Mouse (Mus musculus) c-Kit-positive CD71-positive TER-119-negative erythroid progenitor cells, embryonic 14.5 days (primary cell): Measurements from ENCODE around the gene Tlr5.

Experiments used
- DNase-seq: peaks from one replicate; pipeline ENCODE4 v3.0.0-alpha.2; 2013; ENCODE audit warnings: low read depth

The Tlr5 gene

DNA sequence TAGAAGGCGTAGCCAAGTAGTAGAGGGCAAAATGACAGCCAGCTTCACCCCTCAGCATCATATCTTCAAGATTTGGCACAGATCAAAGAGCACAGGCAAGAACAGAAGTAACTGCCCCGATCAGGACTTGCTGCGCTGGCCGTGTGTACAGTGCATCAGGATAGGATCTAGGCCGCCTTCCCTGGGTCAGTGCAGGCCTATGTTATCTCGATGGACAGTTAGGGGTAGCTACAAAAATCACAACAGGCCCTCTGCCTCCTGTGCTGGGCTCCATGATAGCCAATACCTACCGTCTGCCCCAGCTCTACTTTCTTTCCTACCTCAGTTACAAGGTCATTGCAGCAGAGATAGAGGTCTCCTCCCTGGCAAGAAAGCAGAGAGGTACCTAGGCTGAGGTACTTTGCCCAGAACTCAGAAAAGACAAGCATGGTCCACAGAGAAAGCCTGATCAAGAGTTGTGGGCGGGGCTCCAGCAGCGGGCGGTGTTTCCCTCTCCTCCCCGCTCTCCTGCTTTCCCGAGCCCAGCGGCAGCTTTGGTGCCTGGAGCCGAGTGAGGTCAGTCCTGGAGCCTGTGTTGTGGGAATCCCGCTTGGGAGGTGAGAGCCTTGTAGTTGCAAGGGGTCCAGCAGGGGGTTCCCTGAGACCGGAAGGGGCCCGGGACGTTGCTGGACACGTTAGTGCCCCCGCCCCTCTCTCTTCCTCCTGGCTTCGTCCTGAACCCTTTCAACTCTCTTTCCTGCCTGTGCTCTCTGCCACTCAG is at the start of gene Tlr5:
TSS of gene Tlr5 (plus strand) at position 502 of the 760 bp plus-strand sequence.
- no peak for DNase-seq

GRCm38 (mm10) chr1:182905669-182906068 is 48.9 kb upstream of the Tlr5 start:
- no peak for DNase-seq

DNA sequence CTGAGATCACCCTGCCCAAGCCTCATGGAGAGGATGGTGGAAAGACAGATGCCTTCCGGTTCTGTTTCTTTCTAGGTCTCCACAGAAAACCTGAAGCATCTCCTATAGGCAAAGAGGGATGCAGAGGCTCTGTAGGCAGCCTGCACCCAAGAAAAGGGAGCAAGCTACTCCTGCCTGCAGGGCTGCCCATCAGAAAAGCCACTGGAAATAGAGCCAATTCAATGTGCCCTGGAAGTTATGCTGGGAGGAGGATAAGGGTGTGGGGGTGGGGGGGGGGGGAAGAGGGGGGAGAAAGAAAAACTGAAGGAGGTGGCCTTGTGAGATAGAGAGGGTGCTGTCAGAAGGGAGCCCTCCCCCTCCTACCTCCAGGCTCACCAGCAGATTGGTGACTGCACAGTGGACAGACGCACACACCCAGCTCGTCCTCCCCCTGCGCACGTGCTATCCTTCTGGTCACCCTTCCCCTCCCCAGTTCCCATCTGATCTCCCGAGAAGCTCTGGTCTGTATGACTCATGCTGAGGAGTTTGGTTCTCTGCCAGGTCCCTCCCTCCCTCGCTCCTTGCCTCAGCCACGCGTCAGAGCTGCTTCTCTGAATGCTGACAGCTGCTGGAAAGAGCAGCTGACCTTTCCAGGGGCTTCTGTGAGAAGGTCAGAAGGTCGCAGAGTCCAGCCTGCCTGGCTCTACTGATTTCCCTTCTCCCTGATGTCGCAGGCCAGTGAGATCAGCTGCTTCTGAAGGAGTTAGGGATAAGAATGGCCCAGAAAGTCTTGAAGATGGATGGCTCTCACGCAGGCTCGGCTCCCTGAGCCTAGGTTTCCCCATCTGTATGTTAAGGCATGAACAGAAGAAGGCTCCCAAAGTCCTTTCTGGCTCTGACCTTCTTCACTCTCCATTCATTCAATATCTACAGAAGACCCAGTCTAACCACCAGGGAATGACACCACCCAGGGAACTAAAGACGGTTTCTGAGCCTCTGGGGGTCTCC is 46.2 kb upstream of the Tlr5 start:
- DNase-seq, result no peak

DNA sequence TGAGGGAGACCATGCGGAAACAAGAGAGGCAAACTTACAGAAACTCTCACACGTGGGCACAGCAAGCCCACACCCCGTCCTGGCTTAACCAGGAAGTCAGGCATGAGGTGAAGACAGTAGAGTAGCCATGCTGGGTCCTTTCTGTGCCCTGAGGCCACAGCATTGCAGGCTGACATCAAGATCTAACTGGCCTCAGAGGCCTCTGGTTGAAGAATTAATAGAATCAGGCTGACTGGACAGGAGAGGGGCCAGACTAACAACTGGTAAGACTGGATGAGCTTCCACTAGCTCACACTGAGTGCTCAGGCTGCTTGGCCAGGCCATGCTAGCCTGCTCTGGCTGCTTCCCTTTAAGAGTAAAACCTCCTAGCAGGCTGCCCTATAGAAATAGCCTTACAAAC is 45.5 kb upstream of the Tlr5 start:
- no peak for DNase-seq

DNA sequence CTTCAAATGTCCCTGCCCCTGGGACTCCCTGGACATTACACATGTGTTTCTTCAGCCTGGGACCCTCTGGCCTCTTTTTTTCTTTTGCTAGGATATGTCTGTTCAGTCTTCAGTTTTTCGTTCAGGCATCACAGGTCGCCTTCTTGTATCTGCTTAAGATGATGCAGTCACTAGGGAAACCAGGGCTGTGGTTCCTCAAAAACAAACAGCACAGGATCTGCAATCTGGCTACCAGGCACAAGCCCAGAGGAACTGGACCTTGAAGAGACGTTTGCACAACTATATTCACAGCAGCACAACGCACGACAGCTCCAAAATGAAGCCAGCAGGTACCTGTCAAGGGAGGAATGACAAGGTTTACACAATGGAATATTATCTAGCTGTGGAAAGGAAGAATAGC is 45.0 kb upstream of the Tlr5 start:
- DNase-seq, result no peak

- DNase-seq, result no peak
Observed at GRCm38 (mm10) chr1:182912591-182912990, 42.0 kb upstream of the Tlr5 start.

- DNase-seq, result no peak
Observed at GRCm38 (mm10) chr1:182914121-182914908, 40.3 kb upstream of the Tlr5 start.

GRCm38 (mm10) chr1:182916166-182916565 is 38.4 kb upstream of the Tlr5 start:
- no peak for DNase-seq

DNA sequence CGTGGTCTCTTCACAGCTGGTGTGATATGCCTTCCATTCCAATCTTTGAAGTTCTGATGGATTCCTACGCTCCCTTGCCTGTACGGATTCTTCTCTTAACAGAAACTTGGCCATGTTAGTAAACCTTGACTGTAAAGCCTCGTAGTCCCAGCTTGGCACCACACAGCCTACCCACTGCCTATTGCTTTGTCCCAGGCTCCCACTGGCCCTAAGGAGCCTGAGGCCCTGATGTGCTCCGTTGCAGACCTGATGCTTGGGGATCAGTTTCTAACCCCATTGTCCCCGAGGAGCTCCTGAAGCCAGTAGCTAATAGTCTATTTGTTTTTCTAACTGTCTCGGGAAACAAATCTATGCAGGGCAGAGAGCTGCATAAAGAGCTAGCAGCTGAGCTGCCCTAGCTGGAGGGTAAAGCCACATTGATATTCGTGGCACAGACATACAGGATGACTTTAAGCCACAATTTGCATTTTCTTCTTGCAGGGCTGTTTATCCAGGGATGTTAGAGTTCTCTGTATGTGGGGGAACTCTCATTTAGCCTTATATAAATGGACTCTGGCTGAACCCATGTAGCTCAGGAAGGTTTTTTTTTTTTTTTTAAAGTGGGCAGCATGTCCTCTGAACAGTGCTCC is 35.8 kb upstream of the Tlr5 start:
- DNase-seq, result no peak

DNA sequence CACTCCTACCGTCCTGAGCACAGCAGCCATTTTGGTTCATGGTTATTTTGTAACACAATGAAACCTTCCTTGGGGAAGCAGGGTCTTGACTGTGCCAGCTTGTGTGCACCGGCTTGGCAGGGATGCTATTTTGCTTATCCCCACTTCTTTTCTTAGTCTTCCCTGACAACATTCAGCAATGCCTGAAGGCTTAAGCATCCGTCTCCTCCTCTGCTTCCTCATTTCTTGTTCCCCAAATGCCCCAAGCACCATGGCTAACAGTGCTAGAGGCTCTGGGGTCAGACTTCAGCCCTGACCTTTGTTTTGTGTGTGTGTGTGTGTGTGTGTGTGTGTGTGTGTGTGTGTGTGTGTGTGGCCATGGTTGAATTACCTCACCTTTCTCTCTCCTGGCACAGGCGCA is 31.8 kb upstream of the Tlr5 start:
- DNase-seq, result no peak

DNA sequence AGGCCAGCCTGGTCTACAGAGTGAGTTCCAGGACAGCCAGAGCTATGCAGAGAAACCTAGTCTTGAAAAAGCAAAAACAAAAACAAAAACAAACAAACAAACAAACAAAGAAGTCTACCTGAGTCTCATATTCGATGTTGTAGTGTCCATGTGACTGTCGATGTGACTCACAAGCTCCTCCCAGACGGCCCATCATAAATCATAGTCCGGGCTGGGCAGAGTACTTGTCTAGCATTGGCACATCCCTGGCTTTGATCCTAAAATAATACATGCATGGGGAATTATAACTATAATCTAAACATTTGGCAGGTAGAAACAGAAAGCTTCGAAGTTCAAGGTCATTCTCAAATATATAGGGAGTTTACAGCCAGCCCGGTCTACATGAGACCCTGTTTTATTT is 28.1 kb upstream of the Tlr5 start:
- DNase-seq, result no peak

DNA sequence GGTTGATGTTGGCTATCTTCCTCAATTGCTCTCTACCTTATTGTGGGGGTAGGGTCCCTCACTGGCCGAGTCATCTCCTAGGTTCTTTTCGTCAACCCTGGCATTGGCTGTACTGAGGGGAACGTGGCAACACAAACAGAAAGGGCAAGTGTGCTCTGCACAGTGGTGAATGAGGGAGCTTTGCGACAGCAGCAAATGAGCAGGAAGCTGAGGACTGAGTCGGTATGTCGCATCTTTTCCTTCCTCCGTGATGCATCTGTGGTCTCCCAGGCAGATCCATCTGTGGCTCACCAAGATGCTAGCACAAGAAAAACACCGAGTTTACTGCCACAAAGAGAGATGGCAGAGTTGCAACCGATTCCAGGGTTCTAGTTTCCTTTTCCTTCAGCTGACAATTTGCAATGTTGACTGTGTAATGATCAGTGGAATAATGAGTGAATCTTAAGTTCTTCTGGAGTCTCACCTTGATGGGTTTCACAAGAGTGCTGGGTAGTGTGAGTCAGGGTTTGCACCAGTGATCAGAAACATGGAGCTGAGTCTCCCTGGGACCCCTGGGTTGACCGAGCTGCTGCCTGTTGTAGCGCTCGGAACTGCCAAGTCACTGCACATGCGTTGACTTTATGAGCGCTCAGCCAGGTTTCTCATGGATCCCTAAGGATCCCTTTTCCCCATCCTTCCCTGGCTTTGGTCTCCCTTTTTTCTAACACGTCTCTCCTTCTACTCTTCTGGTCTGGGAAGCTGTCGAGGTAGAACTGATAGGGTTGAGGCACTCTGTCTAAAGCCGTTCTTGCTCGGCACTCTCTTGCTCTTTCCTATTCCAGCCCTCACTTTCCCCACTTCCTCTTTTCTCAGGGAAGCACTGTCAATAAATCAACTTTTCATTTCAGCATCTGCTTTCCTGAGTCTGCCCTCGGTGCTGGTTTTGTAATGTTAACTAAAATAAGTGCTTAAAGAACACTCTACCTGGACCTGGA is 26.4 kb upstream of the Tlr5 start:
- no peak for DNase-seq

DNA sequence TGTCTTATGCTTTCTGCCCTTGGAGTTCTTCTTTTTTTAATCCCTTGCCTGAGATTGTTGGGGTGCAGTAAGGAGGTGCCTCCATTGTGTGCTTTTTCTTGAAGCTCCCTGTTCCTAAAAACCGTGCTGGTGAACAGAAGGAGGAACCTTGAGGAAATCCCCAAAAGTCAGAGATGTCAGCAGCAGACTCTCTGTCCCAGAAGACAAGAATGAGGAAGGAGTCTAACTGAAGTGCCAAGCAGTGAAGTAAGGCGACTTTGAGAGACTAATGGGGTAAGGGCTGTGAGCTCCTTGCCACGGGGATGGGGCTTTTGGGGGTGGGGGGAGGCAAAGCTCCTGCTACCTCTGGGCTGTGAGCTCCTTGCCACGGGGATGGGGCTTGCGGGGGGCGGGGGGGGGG is 19.1 kb upstream of the Tlr5 start:
- DNase-seq, result no peak

- DNase-seq, result no peak
Observed at GRCm38 (mm10) chr1:182937486-182938120, 17.0 kb upstream of the Tlr5 start.

DNA sequence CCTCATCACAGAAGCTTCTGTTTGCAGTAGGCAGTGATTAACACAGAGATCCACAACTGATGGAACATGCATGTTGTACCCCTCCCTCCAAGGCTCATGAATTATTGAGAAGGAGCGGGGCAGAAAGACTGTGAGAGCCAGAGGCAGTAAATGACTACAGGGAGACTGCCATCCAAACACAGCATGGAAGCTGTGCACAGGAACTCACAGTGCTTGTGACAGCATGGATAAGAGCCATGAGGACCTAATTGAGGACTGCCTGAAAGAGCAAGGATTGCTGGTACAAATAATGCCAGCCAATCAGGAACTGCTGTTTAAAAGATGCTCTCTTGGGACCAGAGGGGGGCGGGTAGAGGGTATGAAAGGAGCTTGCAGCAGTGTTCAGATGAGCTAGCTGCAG is 12.7 kb upstream of the Tlr5 start:
- no peak for DNase-seq

DNA sequence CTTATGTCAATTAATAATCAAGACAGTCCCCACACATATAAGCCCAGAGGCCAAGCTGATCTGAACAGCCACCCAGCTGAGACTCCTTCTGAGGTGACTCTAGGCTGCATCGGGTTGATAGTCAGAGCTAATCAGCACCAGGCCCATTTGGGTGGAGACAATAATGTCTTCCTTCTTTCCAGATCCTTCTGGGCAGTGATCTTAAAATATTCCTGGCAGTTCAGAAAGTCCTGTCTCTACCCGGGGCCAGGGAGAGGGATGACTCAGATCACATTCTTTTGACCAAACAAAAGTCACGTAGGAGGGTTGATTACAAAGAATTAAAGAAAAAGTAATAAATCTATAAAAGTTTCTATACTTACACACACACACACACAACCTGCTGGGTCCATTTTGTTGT is 10.7 kb upstream of the Tlr5 start:
- DNase-seq, result no peak

GRCm38 (mm10) chr1:182944638-182945037 is 9.9 kb upstream of the Tlr5 start:
- DNase-seq, result no peak

GRCm38 (mm10) chr1:182945561-182945960 is 9.0 kb upstream of the Tlr5 start:
- no peak for DNase-seq

GRCm38 (mm10) chr1:182951298-182951697 is 3.3 kb upstream of the Tlr5 start:
- no peak for DNase-seq

DNA sequence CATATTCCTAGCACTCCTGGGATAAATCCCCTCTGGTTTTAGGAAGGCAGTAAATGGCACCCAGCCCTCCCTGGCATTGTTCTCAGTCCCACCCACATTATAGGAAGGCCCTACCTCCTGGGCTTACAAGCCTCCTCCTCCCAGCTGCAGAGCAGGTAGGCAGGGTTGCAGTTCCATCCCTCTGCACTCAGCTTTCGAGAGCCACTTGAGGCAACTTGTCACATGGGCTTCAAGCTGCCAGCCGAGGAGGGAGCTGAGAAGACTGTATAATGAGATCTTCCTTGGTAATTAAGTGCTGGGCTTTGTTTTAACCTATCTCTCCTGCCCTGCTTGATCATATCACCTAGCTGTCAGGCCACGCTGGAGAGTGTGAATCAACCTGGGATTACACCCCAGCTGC is 1.4 kb upstream of the Tlr5 start:
- no peak for DNase-seq
